Mouse (Mus musculus) erythroblast, embryonic 14.5 days (primary cell): ENCODE data around the gene Aldh18a1. TPM values are rescaled to one million over a fixed set of nuclear protein-coding genes. Genes with fewer than 3 reads are reported as not detected.

Source experiments
- H3K27me3 ChIP-seq: 2 replicates; pipeline ENCODE4 v1.6.1; 2012; ENCODE audit warnings: inconsistent platforms; ENCODE audit not compliant: control insufficient read depth
- H3K36me3 ChIP-seq: 2 replicates; pipeline ENCODE4 v1.6.1; 2012; ENCODE audit warnings: mild to moderate bottlenecking, inconsistent platforms; ENCODE audit not compliant: control insufficient read depth
- H3K4me1 ChIP-seq: 2 replicates; pipeline ENCODE4 v1.6.1; 2012; ENCODE audit warnings: inconsistent platforms; ENCODE audit not compliant: control insufficient read depth
- H3K4me3 ChIP-seq: replicated peaks from 2 replicates; pipeline ENCODE3; 2012; ENCODE audit warnings: moderate library complexity, mild to moderate bottlenecking, inconsistent platforms
- H3K9me3 ChIP-seq: 2 replicates; pipeline ENCODE4 v1.6.1; 2012; ENCODE audit warnings: low read length, inconsistent platforms, mixed read lengths; ENCODE audit not compliant: control insufficient read depth
- GATA1 ChIP-seq: IDR thresholded peaks from 2 replicates; pipeline ENCODE4 v1.6.1; 2012; ENCODE audit warnings: low read length, inconsistent platforms, mixed read lengths
- TAL1 ChIP-seq: IDR thresholded peaks from 3 replicates; pipeline ENCODE4 v1.6.1; 2012; ENCODE audit warnings: low read length, inconsistent platforms, mixed read lengths
- polyA plus RNA-seq: library from polyadenylated mRNA; stranded (reverse); fragments of >175 nt; gene quantifications from 2 replicates; pipeline ENCODE4 v1.2.3, GENCODE M21; 2012

The Aldh18a1 gene
- polyA plus RNA-seq, 1 experiment = 0.48 TPM

DNA sequence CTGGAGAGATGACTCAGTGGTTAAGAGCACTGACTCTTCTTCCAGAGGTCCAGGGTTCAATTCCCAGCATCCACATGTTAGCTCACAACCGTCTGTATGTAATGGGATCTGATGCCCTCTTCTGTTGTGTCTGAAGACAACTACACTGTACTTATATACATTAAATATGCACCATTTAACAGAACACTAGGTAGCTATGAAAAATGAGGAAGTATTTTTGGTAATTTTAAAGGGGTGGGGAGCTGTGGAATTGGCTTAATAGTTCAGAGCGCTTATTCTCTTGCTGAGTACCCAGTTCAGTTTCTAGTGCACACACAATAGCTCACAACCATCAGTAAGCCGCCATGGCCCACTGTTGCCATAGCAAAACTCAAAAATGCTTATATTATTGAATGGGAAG lies 72.7 kb downstream of the Aldh18a1 start:
- H3K27me3 ChIP-seq = no peaks in the 10 kb centered on the region
- H3K9me3 ChIP-seq = no peaks in the 10 kb centered on the region
- peaks cover 7% of the 10 kb centered on the region for H3K36me3 ChIP-seq
- no peak overlapping the region for H3K4me3 ChIP-seq
- peaks cover 40% of the 10 kb centered on the region for H3K4me1 ChIP-seq
- TF ChIP-seq TAL1 = no peak
- TF ChIP-seq GATA1 = no peak

DNA sequence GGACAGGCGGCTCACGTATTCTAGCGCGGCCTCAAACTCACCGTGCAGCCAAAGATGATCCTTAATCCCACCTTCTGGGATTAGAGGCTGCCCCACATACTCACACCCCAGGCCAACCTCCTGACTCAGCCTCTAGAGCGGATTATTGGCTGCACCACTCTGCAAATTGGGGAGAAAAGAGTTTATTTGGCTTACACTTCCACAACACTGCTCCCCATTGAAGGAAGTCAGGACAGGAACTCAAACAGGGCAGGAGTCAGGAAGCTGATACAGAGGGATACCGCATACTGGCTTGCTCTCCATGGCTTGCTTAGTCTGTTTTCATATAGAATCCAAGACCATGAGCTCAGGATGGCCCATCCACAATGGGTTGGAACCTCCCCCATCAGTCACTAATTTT lies 73.9 kb downstream of the Aldh18a1 start:
- TF ChIP-seq GATA1 (no peak), TAL1 (no peak)
- peaks cover 52% of the 10 kb centered on the region for H3K4me1 ChIP-seq
- no peak overlapping the region for H3K4me3 ChIP-seq

GRCm38 (mm10) chr19:40513632-40514078 lies 74.6 kb downstream of the Aldh18a1 start, which contains the start of gene Sorbs1:
TSS of gene Sorbs1 (minus strand) at chr19:40513779.
- peak within 1 kb of the TSS; percentile 89 for H3K4me3 ChIP-seq
- peaks cover 21% of the 10 kb centered on the region for H3K36me3 ChIP-seq
- H3K4me1 ChIP-seq = peaks cover 57% of the 10 kb centered on the region
- H3K27me3 ChIP-seq = no peaks in the 10 kb centered on the region
- no peaks in the 10 kb centered on the region for H3K9me3 ChIP-seq
- no peak for TF ChIP-seq TAL1
- no peak for TF ChIP-seq GATA1

More for the DNA sequence above, 73.9 kb downstream of the Aldh18a1 start:
- Histone ChIP-seq H3K27me3 (no peaks in the 10 kb centered on the region), H3K9me3 (no peaks in the 10 kb centered on the region), H3K36me3 (peaks cover 15% of the 10 kb centered on the region)

DNA sequence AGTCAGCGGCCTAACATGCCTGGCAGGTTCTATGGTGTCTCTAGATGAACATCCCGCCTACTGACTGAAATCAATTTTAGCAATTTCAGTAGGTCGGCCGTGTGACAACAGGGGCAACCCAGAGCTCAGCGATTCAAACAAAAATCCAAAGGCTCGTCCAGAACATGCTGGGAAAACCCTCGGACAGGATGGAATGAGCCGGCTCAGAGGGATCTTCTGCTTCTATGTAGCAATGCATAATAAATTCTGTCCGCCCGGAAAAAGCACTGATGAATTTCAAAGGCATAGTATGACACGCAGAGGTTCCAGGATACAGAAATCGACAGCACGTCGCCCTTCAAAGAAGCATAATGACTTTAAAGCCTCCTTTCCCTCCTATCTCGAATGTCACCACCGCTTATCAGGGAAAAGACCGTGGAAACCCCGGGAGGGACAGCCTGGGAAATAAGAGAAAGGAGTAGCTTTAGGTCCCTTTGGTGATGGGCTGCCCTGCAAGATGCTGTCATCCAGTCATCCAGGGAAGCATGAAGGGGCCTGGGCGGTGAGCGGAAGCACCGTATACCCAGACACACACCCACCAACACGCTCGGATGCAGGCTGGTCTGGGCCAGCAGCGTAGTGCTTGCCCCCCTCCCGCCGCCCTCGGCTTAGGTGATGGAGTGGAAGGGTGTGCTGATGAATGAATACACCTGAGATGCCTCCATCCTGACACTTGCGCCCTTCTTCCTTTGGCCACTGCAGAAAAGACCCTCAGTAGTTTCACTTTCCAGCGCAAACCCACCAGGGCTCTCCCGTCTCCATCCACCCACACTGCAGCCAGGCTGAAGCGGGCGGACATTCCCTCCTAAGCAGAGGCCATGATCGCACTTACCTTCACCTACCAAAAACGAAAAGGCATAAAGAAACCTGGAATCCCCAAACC lies 75.5 kb downstream of the Aldh18a1 start:
- Histone ChIP-seq H3K9me3 (no peaks in the 10 kb centered on the region), H3K27me3 (no peaks in the 10 kb centered on the region), H3K36me3 (peaks cover 25% of the 10 kb centered on the region), H3K4me3 (peak overlapping the region; percentile 89), H3K4me1 (peaks cover 61% of the 10 kb centered on the region)
- TF ChIP-seq GATA1 (no peak), TAL1 (no peak)

DNA sequence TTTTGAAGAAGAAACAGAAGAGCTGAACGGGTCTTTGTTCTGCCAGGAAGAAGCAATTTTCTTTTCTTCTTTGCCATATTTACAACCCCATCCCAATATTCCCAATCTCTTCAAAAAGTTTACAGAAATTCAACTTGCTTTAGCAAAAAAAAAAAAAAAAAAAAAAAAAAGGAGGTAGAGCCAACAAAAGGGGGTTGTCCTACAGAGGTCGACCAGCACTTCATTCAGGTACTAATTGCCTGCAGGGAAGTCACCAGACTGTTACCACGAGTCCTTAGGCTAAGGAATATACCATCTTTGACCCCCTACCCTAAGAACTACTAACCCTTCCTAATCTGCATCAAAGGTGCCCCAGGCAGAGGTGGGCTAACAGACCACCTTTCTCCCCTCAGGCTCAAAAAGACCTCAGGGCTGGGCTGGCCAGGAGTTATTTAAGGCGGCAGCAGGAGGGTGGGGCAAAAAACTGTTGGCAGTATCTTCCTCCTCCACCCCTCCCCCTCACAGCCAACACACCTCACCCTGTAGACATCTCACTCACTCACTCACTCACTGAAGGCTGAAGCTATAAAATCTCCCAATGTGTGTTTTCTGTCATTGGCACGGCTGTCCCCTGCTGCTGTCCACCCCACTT lies 76.5 kb downstream of the Aldh18a1 start:
- peaks cover 29% of the 10 kb centered on the region for H3K36me3 ChIP-seq
- peak overlapping the region; percentile 89 for H3K4me3 ChIP-seq
- H3K9me3 ChIP-seq = no peaks in the 10 kb centered on the region
- no peaks in the 10 kb centered on the region for H3K27me3 ChIP-seq
- TF ChIP-seq GATA1 (no peak), TAL1 (no peak)
- peaks cover 63% of the 10 kb centered on the region for H3K4me1 ChIP-seq

DNA sequence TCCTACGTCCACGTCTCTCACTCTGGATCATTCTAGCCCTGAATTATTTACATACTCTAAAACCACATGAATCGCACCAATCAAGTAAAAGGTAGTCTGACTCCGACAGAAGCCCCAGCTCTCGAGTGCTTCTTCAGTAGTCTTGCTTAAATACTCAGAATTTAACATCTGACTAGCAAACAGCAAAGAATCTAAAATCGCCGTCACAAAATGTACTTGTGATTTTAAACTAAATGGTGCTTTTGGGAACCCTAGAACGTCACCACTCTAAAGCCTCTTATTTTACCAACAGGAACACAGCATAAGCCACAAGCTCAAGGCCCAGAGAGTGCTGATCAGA lies 77.2 kb downstream of the Aldh18a1 start:
- Histone ChIP-seq H3K4me3 (peak overlapping the region; percentile 89), H3K4me1 (peaks cover 63% of the 10 kb centered on the region)
- TF ChIP-seq GATA1 (no peak), TAL1 (no peak)

DNA sequence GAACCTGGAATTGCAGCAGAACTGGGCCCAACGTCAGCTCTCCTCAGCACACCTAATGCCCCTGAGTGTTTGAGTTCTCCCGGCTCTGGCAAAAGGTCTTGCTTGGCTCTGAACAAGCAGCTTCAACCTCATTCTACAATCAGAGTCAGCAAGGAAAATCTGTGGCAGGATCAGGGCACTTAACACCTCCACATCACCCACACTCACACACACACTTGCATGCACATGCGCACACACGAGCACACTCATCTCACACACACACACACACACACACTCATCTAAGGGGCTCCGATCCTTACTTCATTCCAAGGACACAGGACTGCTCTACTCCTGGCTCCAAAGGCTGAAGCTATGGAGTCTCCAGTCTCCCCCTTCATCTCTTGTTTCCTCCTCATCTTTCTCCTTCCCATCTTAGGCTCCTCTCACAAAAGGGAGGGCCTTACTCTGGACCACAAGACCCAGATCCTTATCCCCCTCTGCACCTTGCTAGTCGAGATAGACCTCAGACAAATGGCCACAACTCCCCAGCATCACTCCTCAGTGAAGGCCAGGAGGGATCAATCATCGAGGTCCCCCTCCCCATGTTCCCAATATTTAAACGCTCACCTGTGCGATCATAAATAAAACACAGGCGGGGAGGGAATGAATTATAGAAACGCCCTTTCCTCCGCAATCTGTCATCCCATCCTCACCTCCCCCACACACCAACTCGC lies 77.7 kb downstream of the Aldh18a1 start:
- Histone ChIP-seq H3K4me1 (peaks cover 63% of the 10 kb centered on the region), H3K9me3 (no peaks in the 10 kb centered on the region), H3K4me3 (peak overlapping the region; percentile 89), H3K27me3 (no peaks in the 10 kb centered on the region), H3K36me3 (peaks cover 29% of the 10 kb centered on the region)
- TF ChIP-seq TAL1 (no peak), GATA1 (no peak)

More for the DNA sequence above, 77.2 kb downstream of the Aldh18a1 start:
- Histone ChIP-seq H3K9me3 (no peaks in the 10 kb centered on the region), H3K27me3 (no peaks in the 10 kb centered on the region), H3K36me3 (peaks cover 29% of the 10 kb centered on the region)

- Histone ChIP-seq H3K4me1 (peaks cover 55% of the 10 kb centered on the region), H3K4me3 (no peak overlapping the region), H3K27me3 (no peaks in the 10 kb centered on the region), H3K36me3 (peaks cover 34% of the 10 kb centered on the region), H3K9me3 (no peaks in the 10 kb centered on the region)
- TF ChIP-seq TAL1 = no peak
- no peak for TF ChIP-seq GATA1
Observed at GRCm38 (mm10) chr19:40509274-40509673, 79.0 kb downstream of the Aldh18a1 start.
